Mouse (Mus musculus) cortical plate, adult 2 months (tissue): ENCODE data around the gene Flcn.

Experiments used
- CTCF ChIP-seq: fragments of 200-500 bp; IDR thresholded peaks from 2 replicates; pipeline ENCODE4 v1.5.1; 2011; ENCODE audit warnings: mild to moderate bottlenecking, control low read depth, low read length; ENCODE audit not compliant: insufficient read depth; ENCODE audit errors: extremely low read depth
- POLR2A ChIP-seq: fragments of 200-500 bp; IDR thresholded peaks from 2 replicates; pipeline ENCODE4 v1.6.1; 2011; ENCODE audit warnings: mild to moderate bottlenecking, low read length, control low read depth; ENCODE audit not compliant: insufficient read depth; ENCODE audit errors: extremely low read depth

DNA sequence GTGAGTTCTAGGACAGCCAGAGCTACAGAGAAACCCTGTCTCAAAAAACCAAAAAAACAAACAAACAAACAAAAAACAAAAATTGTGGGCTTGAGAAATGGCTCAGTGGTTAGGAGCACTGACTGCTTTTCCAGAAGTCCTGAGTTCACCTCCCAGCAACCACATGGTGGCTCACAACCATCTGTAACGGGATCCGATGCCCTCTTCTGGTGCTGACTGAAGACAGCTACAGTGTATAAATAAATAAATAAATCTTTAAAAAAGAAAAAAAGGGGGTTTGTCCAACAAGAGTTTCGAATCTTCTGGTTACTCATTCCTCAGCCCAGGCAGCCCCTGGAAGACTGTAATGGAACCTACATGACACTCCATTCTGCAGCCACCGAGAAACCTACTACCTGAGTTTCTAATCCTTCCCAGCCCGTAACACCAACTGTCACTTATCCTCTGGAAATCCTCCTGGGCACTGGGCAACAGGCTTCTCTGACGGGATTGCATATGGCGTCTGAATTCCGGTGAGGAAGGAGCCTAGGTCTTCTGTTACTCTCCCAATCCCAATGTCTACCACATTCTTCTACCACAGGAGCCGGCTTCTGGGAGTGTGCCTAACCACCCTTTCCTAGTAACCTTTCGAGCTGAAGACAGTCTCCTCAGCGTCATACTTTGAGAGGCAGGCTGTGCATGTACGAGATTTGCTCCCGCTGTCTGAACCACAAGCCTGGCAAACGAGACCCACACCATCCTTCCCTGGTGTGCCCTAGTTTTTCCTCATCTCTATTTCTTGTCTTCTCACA, 1.5 kb downstream of the Flcn start:
- TF ChIP-seq CTCF: 0 out of 2 replicates have a peak, but pooled peaks have one; percentile 10
- no peak for TF ChIP-seq POLR2A
